Mouse (Mus musculus) heart, postnatal 14 days (tissue): ENCODE data around the gene Atxn10. TPM values are rescaled to one million over a fixed set of nuclear protein-coding genes. Genes with fewer than 3 reads are reported as not detected.

Source experiments
- DNase-seq, 2 experiments: peaks; one replicate each; pipeline ENCODE4 v3.0.0; 2021 to 2022
- intact Hi-C: fragments of 180-260 bp; cut with DNase I; formaldehyde crosslinking; loops from one replicate; pipeline ENCODE4 v1.15.1; 2025
- total RNA-seq, 2 experiments: library from RNA; stranded (reverse); gene quantifications; 2 replicates each; pipeline ENCODE4 v1.2.3; 2021

The Atxn10 gene
- total RNA-seq, 2 experiments from 2014 or later = 79.3 to 80.6 TPM

DNA sequence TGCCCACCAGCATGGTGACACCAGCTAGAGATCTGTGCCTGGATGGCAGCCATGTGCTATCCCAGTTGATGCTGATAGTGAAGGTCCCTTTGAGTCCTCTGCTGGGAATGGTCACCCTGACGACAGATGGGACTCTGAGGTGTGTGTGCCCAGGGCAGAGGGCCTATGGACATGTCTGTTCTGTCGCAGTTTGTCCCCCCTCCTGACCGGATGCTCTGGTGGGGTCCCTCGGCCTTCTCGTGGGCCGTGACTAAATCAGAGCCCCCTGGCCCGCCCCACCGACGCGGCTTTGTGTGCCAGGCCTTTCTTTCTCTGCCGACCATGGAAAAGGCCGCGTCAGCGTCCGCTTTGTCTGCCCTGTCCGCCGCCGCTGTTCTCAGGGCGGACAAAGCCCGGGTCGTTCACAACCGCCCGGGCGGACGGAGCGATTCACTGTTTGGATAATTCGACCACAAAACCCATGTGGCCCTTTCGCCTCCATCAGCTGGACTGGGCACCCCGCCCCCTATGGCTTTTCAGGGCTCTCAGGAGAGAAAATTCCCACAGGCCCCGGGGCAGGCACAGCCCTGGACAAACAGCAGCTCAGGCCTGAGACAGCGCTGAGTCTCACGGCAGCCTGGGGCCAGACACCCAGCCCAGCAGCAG, 171.4 kb downstream of the Atxn10 start:
- intact Hi-C loops = no loop called here

More for the DNA sequence above, 171.4 kb downstream of the Atxn10 start:
- no peak for DNase-seq

Other genes with a start within 250 kb of the Atxn10 start
- gene Smc1b, start 204.3 kb upstream of the Atxn10 start, total RNA-seq = under 1 TPM in 1 of 2 experiments, not detected in 1; 0.05 TPM
- gene Ribc2, start 204.2 kb upstream of the Atxn10 start, total RNA-seq = not detected
- gene Fbln1, start 130.3 kb upstream of the Atxn10 start, total RNA-seq = 10 to 100 TPM; 60.9 to 78.2 TPM
- gene 7530416G11Rik, start 167.0 kb downstream of the Atxn10 start, total RNA-seq = not detected
- gene Wnt7b, start 246.2 kb downstream of the Atxn10 start, total RNA-seq = under 1 TPM; 0.20 to 0.88 TPM